10 mouse cellular contexts compared by ENCODE assay signal in genomic region chr2:151937893-151938292, GRCm38 (mm10). TPM values are rescaled to one million over a fixed set of nuclear protein-coding genes. Genes with fewer than 3 reads are reported as not detected.
A peak's percentile ranks its signal among the peaks of the same experiment; 100 is the strongest.
DNase-seq lines count a peak whose midpoint lies in the region; ATAC-seq lines count a peak whose summit lies in the region.
"Had no signal": no experiment of that assay in that cellular context is flagged by ENCODE, and none has a peak within 500 bp of the region (broad histone marks: within the 10 kb centered on the region; RNA-seq: fewer than 3 reads in every experiment).

No protein-coding gene starts in this region.

- H3K27me3 ChIP-seq in forebrain, embryonic 11.5 days (ENCODE audit: control insufficient read depth, insufficient read depth, low read length): no peaks in the 10 kb centered on the region
- H3K27me3 ChIP-seq in forebrain, embryonic 12.5 days: 0 out of 2 replicates have a peak, but pooled peaks cover 5% of the 10 kb centered on the region
- no peaks in the 10 kb centered on the region for H3K27me3 ChIP-seq in midbrain, embryonic 11.5 days (ENCODE audit: control insufficient read depth, insufficient read depth, low read length)
- no peaks in the 10 kb centered on the region for H3K27me3 ChIP-seq in midbrain, embryonic 16.5 days (ENCODE audit: control insufficient read depth, insufficient read depth, low read depth, low read length)
- H3K27me3 ChIP-seq: hindbrain, embryonic 12.5 days; limb, embryonic 15.5 days had no signal

- H3K9me3 ChIP-seq in forebrain, embryonic 11.5 days (ENCODE audit: control insufficient read depth, low read length): no peaks in the 10 kb centered on the region
- H3K9me3 ChIP-seq in forebrain, embryonic 12.5 days: no peaks in the 10 kb centered on the region
- no peaks in the 10 kb centered on the region for H3K9me3 ChIP-seq in midbrain, embryonic 11.5 days (ENCODE audit: control insufficient read depth, low read length)
- no peaks in the 10 kb centered on the region for H3K9me3 ChIP-seq in midbrain, embryonic 16.5 days (replicated peaks; ENCODE audit: control insufficient read depth, low read length, poor library complexity, severe bottlenecking)
- H3K9me3 ChIP-seq: hindbrain, embryonic 12.5 days; limb, embryonic 15.5 days had no signal

- H3K4me1 ChIP-seq in forebrain, embryonic 11.5 days (replicated peaks; ENCODE audit: control insufficient read depth, insufficient read depth, low read length): no peaks in the 10 kb centered on the region
- peaks cover 6% of the 10 kb centered on the region; the same call in 1 of the 2 replicates for H3K4me1 ChIP-seq in forebrain, embryonic 12.5 days
- H3K4me1 ChIP-seq in midbrain, embryonic 11.5 days (ENCODE audit: control insufficient read depth, insufficient read depth, low read length): no peaks in the 10 kb centered on the region
- H3K4me1 ChIP-seq in midbrain, embryonic 16.5 days (ENCODE audit: control insufficient read depth, insufficient read depth, low read length): no peaks in the 10 kb centered on the region

- no peak overlapping the region for H3K27ac ChIP-seq in forebrain, embryonic 11.5 days (ENCODE audit: low read depth, low read length)
- no peak overlapping the region for H3K27ac ChIP-seq in forebrain, embryonic 12.5 days
- no peak overlapping the region for H3K27ac ChIP-seq in midbrain, embryonic 11.5 days (ENCODE audit: low read depth, low read length)
- no peak overlapping the region for H3K27ac ChIP-seq in midbrain, embryonic 16.5 days (ENCODE audit: low read length)
- H3K27ac ChIP-seq: hindbrain, embryonic 12.5 days; limb, embryonic 15.5 days had no signal

- no peak for ATAC-seq in forebrain, embryonic 11.5 days (replicated peaks; ENCODE audit: low FRiP score)
- no peak for ATAC-seq in forebrain, embryonic 12.5 days (ENCODE audit: low FRiP score)
- no peak for ATAC-seq in midbrain, embryonic 11.5 days (ENCODE audit: low FRiP score)
- ATAC-seq in midbrain, embryonic 16.5 days: no peak

- intact Hi-C loops in gastrocnemius, postnatal 36 days (cut with DNase I): loop anchor here (10.0 kb wide), 1 partner anchor 147 kb away; the partner anchor contains the start of gene Scrt2

- H3K36me3 ChIP-seq in forebrain, embryonic 11.5 days (ENCODE audit: control insufficient read depth, insufficient read depth, low read length): no peaks in the 10 kb centered on the region
- no peaks in the 10 kb centered on the region for H3K36me3 ChIP-seq in forebrain, embryonic 12.5 days (replicated peaks)
- no peaks in the 10 kb centered on the region for H3K36me3 ChIP-seq in midbrain, embryonic 11.5 days (ENCODE audit: control insufficient read depth, insufficient read depth, low read length)
- no peaks in the 10 kb centered on the region for H3K36me3 ChIP-seq in midbrain, embryonic 16.5 days (ENCODE audit: control insufficient read depth, insufficient read depth, low read length)
- H3K36me3 ChIP-seq: hindbrain, embryonic 12.5 days; limb, embryonic 15.5 days had no signal

- H3K4me3 ChIP-seq in forebrain, embryonic 11.5 days (ENCODE audit: low read depth, low read length): no peak overlapping the region
- no peak overlapping the region for H3K4me3 ChIP-seq in forebrain, embryonic 12.5 days (replicated peaks)
- H3K4me3 ChIP-seq in midbrain, embryonic 11.5 days (ENCODE audit: low read depth, low read length): no peak overlapping the region
- no peak overlapping the region for H3K4me3 ChIP-seq in midbrain, embryonic 16.5 days (ENCODE audit: low read depth, low read length)
- H3K4me3 ChIP-seq: hindbrain, embryonic 12.5 days; limb, embryonic 15.5 days had no signal

- peak; percentile 54 for DNase-seq in forebrain, embryonic 11.5 days (ENCODE audit: low spot score)
- peak; percentile 89 for DNase-seq in midbrain, embryonic 11.5 days (ENCODE audit: low spot score, missing footprints)
- peak; percentile 75 to 76 for DNase-seq in gastrocnemius, postnatal 36 days
- peak; percentile 28 to 33 for DNase-seq in thymus, postnatal 10 days (ENCODE audit: low spot score in 2 of 2)
- DNase-seq in left cerebral cortex, adult 9 months (ENCODE audit: low spot score in 2 of 2): no peak
- no peak for DNase-seq in cerebellum, adult 11 months

- H3K9ac ChIP-seq in forebrain, embryonic 11.5 days (ENCODE audit: low read length): no peak overlapping the region
- no peak overlapping the region for H3K9ac ChIP-seq in forebrain, embryonic 12.5 days
- H3K9ac ChIP-seq in midbrain, embryonic 11.5 days (ENCODE audit: low read length): no peak overlapping the region
- H3K9ac ChIP-seq in midbrain, embryonic 16.5 days (ENCODE audit: low read depth, low read length): no peak overlapping the region
- H3K9ac ChIP-seq: hindbrain, embryonic 12.5 days; limb, embryonic 15.5 days had no signal

- no peak overlapping the region for H3K4me2 ChIP-seq in forebrain, embryonic 11.5 days (ENCODE audit: low read depth, low read length, severe bottlenecking)
- no peak overlapping the region for H3K4me2 ChIP-seq in forebrain, embryonic 12.5 days
- H3K4me2 ChIP-seq in midbrain, embryonic 11.5 days: no peak overlapping the region
- H3K4me2 ChIP-seq in midbrain, embryonic 16.5 days (ENCODE audit: low read length): no peak overlapping the region
- H3K4me2 ChIP-seq: hindbrain, embryonic 12.5 days; limb, embryonic 15.5 days had no signal

- WGBS in forebrain, embryonic 11.5 days: 67% methylated on average over 3 of the region's 3 CpGs
- 71% methylated on average over 3 of the region's 3 CpGs for WGBS in forebrain, embryonic 12.5 days
- 69% methylated on average over 3 of the region's 3 CpGs for WGBS in midbrain, embryonic 11.5 days
- 46% methylated on average over 3 of the region's 3 CpGs for WGBS in midbrain, embryonic 16.5 days

RNA-seq across cellular contexts. Expression of gene Angpt4, which starts 26.9 kb away (rescaled TPM):
- not detected in 2 replicates for polyA plus RNA-seq in forebrain, embryonic 11.5 days (2014; fragmentation: Nextera tagmentation; extraction: Ambion mirVana)
- polyA plus RNA-seq in forebrain, embryonic 12.5 days (2016; fragmentation: Nextera tagmentation; extraction: Ambion mirVana): 0.10 TPM in 1 of 2 replicates, not detected in the other
- 0.12 and 0.37 TPM in 2 replicates for polyA plus RNA-seq in midbrain, embryonic 11.5 days (2014; fragmentation: Nextera tagmentation; extraction: Ambion mirVana)
- 0.14 and 0.30 TPM in 2 replicates for polyA plus RNA-seq in midbrain, embryonic 16.5 days (2015; fragmentation: Nextera tagmentation; extraction: Ambion mirVana)
- total RNA-seq in gastrocnemius, postnatal 36 days (2021): under 1 TPM; 0.10 to 0.15 TPM

RNA-seq across cellular contexts. Expression of gene Fam110a, which starts 42.1 kb away (rescaled TPM):
- polyA plus RNA-seq in forebrain, embryonic 11.5 days (2014; fragmentation: Nextera tagmentation; extraction: Ambion mirVana): 85.6 and 88.1 TPM in 2 replicates
- 90.2 and 96.2 TPM in 2 replicates for polyA plus RNA-seq in forebrain, embryonic 12.5 days (2016; fragmentation: Nextera tagmentation; extraction: Ambion mirVana)
- polyA plus RNA-seq in midbrain, embryonic 11.5 days (2014; fragmentation: Nextera tagmentation; extraction: Ambion mirVana): 85.9 and 96.4 TPM in 2 replicates
- 57.5 and 59.1 TPM in 2 replicates for polyA plus RNA-seq in midbrain, embryonic 16.5 days (2015; fragmentation: Nextera tagmentation; extraction: Ambion mirVana)
- 1 to 10 TPM; 2.5 to 2.6 TPM for total RNA-seq in gastrocnemius, postnatal 36 days (2021)

RNA-seq across cellular contexts. Expression of gene Slc52a3, which starts 58.4 kb away (rescaled TPM):
- 1.0 and 1.4 TPM in 2 replicates for polyA plus RNA-seq in forebrain, embryonic 11.5 days (2014; fragmentation: Nextera tagmentation; extraction: Ambion mirVana)
- polyA plus RNA-seq in forebrain, embryonic 12.5 days (2016; fragmentation: Nextera tagmentation; extraction: Ambion mirVana): 0.54 and 0.78 TPM in 2 replicates
- 0.64 and 0.88 TPM in 2 replicates for polyA plus RNA-seq in midbrain, embryonic 11.5 days (2014; fragmentation: Nextera tagmentation; extraction: Ambion mirVana)
- 1.0 and 1.4 TPM in 2 replicates for polyA plus RNA-seq in midbrain, embryonic 16.5 days (2015; fragmentation: Nextera tagmentation; extraction: Ambion mirVana)
- under 1 TPM; 0.36 to 0.91 TPM for total RNA-seq in gastrocnemius, postnatal 36 days (2021)

Comparison
In these comparisons a context has a peak if more than half of its experiments do, and no peak if none do; other contexts are left out.
1. DNase-seq: peak in forebrain, embryonic 11.5 days (single experiment), midbrain, embryonic 11.5 days (single experiment), gastrocnemius, postnatal 36 days (2 of 2) and thymus, postnatal 10 days (2 of 2); none in left cerebral cortex, adult 9 months (0 of 2) and cerebellum, adult 11 months (single experiment).